Mouse (Mus musculus) bone marrow macrophage, adult 2 months (primary cell): ENCODE measurements around the gene Slc22a6. TPM values are rescaled to one million over a fixed set of nuclear protein-coding genes. Genes with fewer than 3 reads are reported as not detected.

Experiments
- H3K27ac ChIP-seq: 2 replicates; pipeline ENCODE4 v1.5.1; 2012; ENCODE audit warnings: low read depth, low read length; ENCODE audit not compliant: insufficient read depth
- H3K4me1 ChIP-seq: 2 replicates; pipeline ENCODE4 v1.6.1; 2012; ENCODE audit warnings: low read length; ENCODE audit not compliant: control insufficient read depth, insufficient read depth
- H3K4me3 ChIP-seq: 2 replicates; pipeline ENCODE4 v1.5.1; 2012; ENCODE audit warnings: mild to moderate bottlenecking, low read length, moderate library complexity; ENCODE audit not compliant: insufficient read depth
- CTCF ChIP-seq: IDR thresholded peaks from 2 replicates; pipeline ENCODE4 v1.5.1; 2012; ENCODE audit warnings: low read depth, mild to moderate bottlenecking, low read length, moderate library complexity
- POLR2A ChIP-seq: IDR thresholded peaks from 2 replicates; pipeline ENCODE4 v1.6.1; 2012; ENCODE audit warnings: mild to moderate bottlenecking, low read depth, low read length, borderline replicate concordance
- polyA plus RNA-seq: library from polyadenylated mRNA; stranded (reverse); fragments of >200 nt; gene quantifications from 2 replicates; pipeline ENCODE4 v1.2.4, GENCODE M21; 2012; ENCODE audit not compliant: missing spikeins, insufficient read depth, insufficient read length

Slc22a6 gene
- not detected in 2 replicates for polyA plus RNA-seq

DNA sequence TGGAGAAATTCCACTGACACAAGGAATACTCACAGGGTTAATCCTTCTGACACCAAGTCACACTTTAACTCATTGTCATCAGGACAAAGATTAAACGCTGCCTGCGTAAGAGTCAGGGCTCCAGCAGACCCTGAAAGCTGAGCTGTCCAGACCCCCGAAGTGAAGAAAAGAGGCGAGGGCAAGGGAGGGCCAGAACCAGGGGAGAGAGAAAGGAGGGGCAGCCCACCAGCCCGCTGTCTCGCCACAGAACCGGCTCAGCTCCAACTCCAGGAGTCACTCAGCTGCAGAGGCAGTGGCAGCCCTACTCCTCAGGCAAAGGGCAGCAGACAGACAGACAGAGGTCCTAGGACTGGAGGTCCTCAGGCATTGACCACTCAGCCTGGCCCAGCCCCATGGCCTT is at the start of gene Slc22a6:
Gene Slc22a6, plus strand, starts transcription at position 136 of the 400 bp plus-strand sequence.
- no peak for TF ChIP-seq POLR2A
- TF ChIP-seq CTCF = no peak
- no peak within 1 kb of the TSS for H3K27ac ChIP-seq

DNA sequence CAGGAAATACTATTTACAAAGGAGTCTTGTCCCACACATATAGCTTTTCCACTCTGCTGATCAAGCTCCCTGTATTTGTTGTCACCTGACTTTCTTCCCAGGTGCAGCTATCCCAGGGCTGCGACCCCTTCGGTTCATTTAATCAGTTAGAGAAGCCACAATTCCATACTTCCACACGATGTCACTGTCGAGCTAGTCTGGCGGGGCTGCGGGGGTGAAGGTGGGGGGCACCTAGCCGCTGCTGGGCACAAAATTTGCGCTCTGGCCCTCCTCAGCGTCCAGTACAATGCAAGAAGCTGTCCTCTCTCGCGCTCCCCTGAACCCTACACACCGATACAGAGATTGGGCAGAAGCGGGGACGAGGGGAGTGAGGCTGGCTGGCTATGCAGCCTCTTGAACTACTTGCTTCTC is 48.4 kb upstream of the Slc22a6 start:
- TF ChIP-seq CTCF (peak; percentile 21; the same call in 1 of the 2 replicates), POLR2A (no peak)
- Histone ChIP-seq H3K27ac (no peak overlapping the region), H3K4me3 (no peak overlapping the region), H3K4me1 (no peaks in the 10 kb centered on the region)

More for the DNA sequence above, at the start of gene Slc22a6:
- H3K4me1 ChIP-seq = no peaks in the 10 kb centered on the region
- H3K4me3 ChIP-seq = no peak within 1 kb of the TSS

- no peaks in the 10 kb centered on the region for H3K4me1 ChIP-seq
- H3K4me3 ChIP-seq = no peak overlapping the region
- no peak for TF ChIP-seq CTCF
- TF ChIP-seq POLR2A = no peak
- no peak overlapping the region for H3K27ac ChIP-seq
Measured at GRCm38 (mm10) chr19:8570341-8571040, 47.3 kb upstream of the Slc22a6 start.

DNA sequence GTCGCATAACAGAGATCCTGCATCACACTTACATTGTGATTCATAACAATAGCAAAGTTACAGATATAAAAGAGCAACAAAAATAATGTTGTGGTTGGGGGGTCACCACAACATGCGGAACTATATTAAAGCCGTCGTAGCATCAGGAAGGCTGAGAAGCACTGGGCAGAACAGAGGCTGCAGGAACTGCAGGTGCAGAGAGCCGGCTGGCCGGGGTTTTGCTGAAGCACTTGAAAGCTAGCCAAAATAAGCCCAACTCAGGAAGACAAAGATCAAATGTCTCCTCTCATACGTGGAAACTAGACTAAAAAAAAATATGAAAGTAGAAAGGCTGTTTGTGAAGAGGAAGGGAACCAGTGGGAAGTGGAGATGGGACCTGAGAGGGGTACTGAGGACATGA is 46.1 kb upstream of the Slc22a6 start:
- TF ChIP-seq POLR2A = no peak
- no peak overlapping the region for H3K4me3 ChIP-seq
- no peak overlapping the region for H3K27ac ChIP-seq
- no peaks in the 10 kb centered on the region for H3K4me1 ChIP-seq

DNA sequence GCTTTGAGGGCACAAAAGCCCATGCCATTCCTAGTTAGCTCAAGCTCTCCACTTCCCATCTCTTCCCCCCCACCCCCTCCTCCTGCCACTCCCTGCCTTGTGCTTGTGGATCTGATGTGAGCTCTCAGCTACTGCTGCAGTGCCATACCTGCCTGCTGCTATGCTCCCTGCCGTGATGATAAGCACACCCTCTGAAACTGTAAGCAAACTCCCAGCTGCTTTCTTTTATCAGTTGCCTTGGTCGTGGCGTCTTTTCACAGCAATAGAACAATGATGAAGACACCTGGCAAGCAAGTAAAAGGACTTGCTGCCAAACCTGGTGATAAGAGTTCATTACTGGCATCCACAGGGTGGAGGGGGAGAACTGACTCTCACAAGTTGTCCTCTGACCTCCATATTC is 45.4 kb upstream of the Slc22a6 start:
- no peaks in the 10 kb centered on the region for H3K4me1 ChIP-seq
- H3K27ac ChIP-seq = no peak overlapping the region
- no peak for TF ChIP-seq POLR2A
- no peak overlapping the region for H3K4me3 ChIP-seq

- no peak overlapping the region for H3K27ac ChIP-seq
- no peak overlapping the region for H3K4me3 ChIP-seq
- no peak for TF ChIP-seq POLR2A
- TF ChIP-seq CTCF = no peak
- H3K4me1 ChIP-seq = no peaks in the 10 kb centered on the region
Measured at GRCm38 (mm10) chr19:8577432-8577831, 40.4 kb upstream of the Slc22a6 start.

DNA sequence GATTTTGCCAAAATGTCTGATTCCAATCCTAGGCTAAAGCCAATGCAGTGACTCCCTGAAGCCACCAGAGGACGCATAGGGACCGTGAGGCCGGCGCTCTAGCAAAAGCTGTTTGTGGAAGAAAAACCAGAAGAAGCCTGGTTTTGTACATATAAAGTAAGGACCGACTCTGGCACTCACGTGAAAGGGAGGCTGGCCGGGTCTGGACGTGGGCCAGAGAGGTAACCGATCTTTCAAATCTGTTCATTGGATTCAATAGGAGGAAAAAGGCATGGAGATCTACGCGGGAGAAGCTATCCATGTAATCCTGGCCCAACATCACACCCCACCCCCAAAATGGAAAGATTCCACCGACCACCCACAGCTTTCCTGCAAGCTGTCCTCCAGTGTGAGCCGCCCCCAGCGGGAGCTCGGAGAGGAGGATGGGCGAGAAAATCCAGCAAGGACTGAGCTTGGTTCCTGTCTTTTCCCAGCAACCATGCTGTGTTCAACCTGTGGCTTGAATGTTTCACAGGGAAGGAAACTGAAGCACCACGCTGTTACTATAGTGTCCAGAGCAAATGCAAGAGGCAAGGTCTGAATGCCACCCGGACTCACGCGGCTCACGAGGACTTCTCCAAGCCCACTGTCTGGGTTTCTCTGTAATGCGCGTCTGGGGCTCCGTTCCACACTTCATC is 39.4 kb upstream of the Slc22a6 start:
- Histone ChIP-seq H3K27ac (no peak overlapping the region), H3K4me1 (no peaks in the 10 kb centered on the region), H3K4me3 (no peak overlapping the region)
- TF ChIP-seq CTCF = peak; percentile 84
- no peak for TF ChIP-seq POLR2A

- TF ChIP-seq POLR2A (no peak), CTCF (no peak)
- no peaks in the 10 kb centered on the region for H3K4me1 ChIP-seq
- no peak overlapping the region for H3K4me3 ChIP-seq
- H3K27ac ChIP-seq = no peak overlapping the region
Measured at GRCm38 (mm10) chr19:8578970-8579342, 38.9 kb upstream of the Slc22a6 start.

DNA sequence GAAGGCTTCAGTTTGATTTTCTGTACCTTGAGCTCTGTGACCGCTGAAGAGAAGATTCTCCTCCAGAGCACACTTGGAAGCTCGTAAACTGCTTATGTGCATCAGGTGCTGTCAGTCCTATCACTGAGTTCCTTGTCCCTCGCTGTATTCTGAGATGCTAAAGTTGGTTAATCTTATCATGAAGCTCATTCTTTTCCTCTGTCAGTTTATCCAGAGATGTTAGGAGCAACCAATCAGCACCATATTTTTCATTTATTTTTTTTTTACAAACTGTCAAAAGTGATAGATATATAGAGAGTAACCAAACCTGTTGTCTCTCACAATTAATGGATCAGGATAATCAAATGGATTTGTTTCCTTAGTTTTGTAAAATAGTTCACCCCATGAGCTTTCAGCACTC is 32.5 kb upstream of the Slc22a6 start:
- no peak overlapping the region for H3K27ac ChIP-seq
- TF ChIP-seq POLR2A = no peak
- no peak for TF ChIP-seq CTCF
- no peaks in the 10 kb centered on the region for H3K4me1 ChIP-seq
- H3K4me3 ChIP-seq = no peak overlapping the region

DNA sequence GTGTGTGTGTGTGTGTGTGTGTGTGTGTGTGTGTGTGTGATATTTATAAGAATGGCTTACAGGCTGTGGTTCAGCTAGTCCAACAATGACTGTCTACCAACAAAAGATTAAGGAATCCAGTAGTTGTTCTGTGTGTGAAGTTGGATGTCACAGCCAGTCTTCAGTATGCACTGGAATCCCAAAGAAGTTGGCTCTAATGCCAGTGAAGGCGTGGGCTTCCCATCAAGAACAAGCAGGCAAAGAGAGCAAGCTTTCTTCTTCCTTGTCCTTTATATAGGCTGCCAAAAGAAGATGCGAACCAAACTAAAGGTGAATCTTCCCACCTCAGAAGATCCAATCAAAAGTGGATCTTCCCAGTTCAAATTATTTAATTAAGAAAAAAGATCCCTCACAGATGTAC is 31.9 kb upstream of the Slc22a6 start:
- no peak overlapping the region for H3K4me3 ChIP-seq
- H3K4me1 ChIP-seq = no peaks in the 10 kb centered on the region
- no peak overlapping the region for H3K27ac ChIP-seq
- no peak for TF ChIP-seq CTCF
- TF ChIP-seq POLR2A = no peak
